Mouse (Mus musculus): Measurements from ENCODE around the gene Edem1. TPM values are rescaled to one million over a fixed set of nuclear protein-coding genes. Genes with fewer than 3 reads are reported as not detected.

Edem1 gene
- polyA plus RNA-seq, 1 experiment = 18.4 TPM

DNA sequence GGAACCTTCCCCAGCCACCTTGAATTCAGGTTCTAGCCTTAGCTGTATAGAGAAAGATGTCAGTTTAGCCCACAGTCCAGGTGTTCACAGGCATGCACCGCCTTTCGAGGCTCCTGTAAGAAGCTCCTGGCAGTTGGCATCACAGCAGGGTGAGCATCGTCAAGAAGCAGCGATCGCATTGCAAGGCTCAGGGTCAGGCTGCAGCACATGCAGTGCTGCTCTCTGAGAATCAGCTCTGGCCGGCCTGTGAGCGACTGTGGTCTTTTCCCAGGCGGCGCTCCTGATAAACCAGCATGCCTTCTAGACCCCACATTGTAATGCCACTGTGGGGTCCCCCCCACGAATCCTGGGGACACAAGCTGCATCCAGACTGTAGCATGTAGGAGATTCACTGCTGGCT lies 18.2 kb upstream of the Edem1 start:
- no peak overlapping the region for H3K4me3 ChIP-seq (ENCODE audit: insufficient read depth, low read depth, low read length)
- WGBS = 73% methylated on average over 10 of the region's 10 CpGs
- peaks cover 3% of the 10 kb centered on the region for H3K4me1 ChIP-seq (ENCODE audit: control insufficient read depth, insufficient read depth, low read length)
- no peak for DNase-seq
- H3K36me3 ChIP-seq (ENCODE audit: control insufficient read depth, insufficient read depth, low read length) = no peaks in the 10 kb centered on the region
- no peaks in the 10 kb centered on the region for H3K27me3 ChIP-seq (replicated peaks; ENCODE audit: control insufficient read depth, insufficient read depth, low read length)
- no peak overlapping the region for H3K27ac ChIP-seq (ENCODE audit: insufficient read depth, low read depth, low read length)
- TF ChIP-seq CTCF (conservative IDR thresholded peaks at IDR 0.05; ENCODE audit: insufficient read depth, insufficient read length, low read depth, low read length) (no peak), POLR2A (IDR thresholded peaks at IDR 0.05; ENCODE audit: low read depth, low read length) (no peak)

DNA sequence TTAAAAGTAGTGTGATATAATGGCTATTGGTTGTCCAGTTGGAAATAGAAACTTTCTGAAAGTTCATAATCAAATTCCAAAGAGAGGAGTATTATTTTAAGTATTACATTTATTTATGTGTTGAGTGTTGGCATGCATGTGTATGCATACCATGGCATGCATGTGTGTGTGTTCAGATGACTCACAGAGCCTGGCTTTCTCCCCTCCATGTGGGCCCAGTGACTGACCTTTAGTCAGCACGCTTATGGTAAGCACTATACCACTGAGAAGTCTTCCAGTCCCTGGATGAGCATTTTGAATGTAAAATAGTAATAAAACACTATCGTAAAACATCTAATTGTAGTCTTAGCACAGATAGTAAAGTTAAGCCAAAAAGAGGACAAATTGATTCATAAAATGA lies 16.3 kb upstream of the Edem1 start:
- Histone ChIP-seq H3K27me3 (replicated peaks; ENCODE audit: control insufficient read depth, insufficient read depth, low read length) (no peaks in the 10 kb centered on the region), H3K4me3 (ENCODE audit: insufficient read depth, low read depth, low read length) (no peak overlapping the region), H3K27ac (ENCODE audit: insufficient read depth, low read depth, low read length) (no peak overlapping the region), H3K4me1 (ENCODE audit: control insufficient read depth, insufficient read depth, low read length) (no peaks in the 10 kb centered on the region), H3K36me3 (ENCODE audit: control insufficient read depth, insufficient read depth, low read length) (no peaks in the 10 kb centered on the region; the same call in 1 of the 2 replicates)
- WGBS = 78% methylated on average over 2 of the region's 2 CpGs
- no peak for DNase-seq
- TF ChIP-seq CTCF (conservative IDR thresholded peaks at IDR 0.05; ENCODE audit: insufficient read depth, insufficient read length, low read depth, low read length) (no peak), POLR2A (IDR thresholded peaks at IDR 0.05; ENCODE audit: low read depth, low read length) (no peak)

- Histone ChIP-seq H3K4me3 (ENCODE audit: insufficient read depth, low read depth, low read length) (no peak overlapping the region), H3K36me3 (ENCODE audit: control insufficient read depth, insufficient read depth, low read length) (no peaks in the 10 kb centered on the region; the same call in none of the 2 replicates), H3K4me1 (ENCODE audit: control insufficient read depth, insufficient read depth, low read length) (no peaks in the 10 kb centered on the region), H3K27me3 (replicated peaks; ENCODE audit: control insufficient read depth, insufficient read depth, low read length) (no peaks in the 10 kb centered on the region), H3K27ac (ENCODE audit: insufficient read depth, low read depth, low read length) (no peak overlapping the region)
- TF ChIP-seq CTCF (conservative IDR thresholded peaks at IDR 0.05; ENCODE audit: insufficient read depth, insufficient read length, low read depth, low read length) (no peak), POLR2A (IDR thresholded peaks at IDR 0.05; ENCODE audit: low read depth, low read length) (no peak)
- 82% methylated on average over 4 of the region's 4 CpGs for WGBS
- no peak for DNase-seq
These were observed 10.9 kb upstream of the Edem1 start for GRCm38 (mm10) chr6:108817510-108817909.

DNA sequence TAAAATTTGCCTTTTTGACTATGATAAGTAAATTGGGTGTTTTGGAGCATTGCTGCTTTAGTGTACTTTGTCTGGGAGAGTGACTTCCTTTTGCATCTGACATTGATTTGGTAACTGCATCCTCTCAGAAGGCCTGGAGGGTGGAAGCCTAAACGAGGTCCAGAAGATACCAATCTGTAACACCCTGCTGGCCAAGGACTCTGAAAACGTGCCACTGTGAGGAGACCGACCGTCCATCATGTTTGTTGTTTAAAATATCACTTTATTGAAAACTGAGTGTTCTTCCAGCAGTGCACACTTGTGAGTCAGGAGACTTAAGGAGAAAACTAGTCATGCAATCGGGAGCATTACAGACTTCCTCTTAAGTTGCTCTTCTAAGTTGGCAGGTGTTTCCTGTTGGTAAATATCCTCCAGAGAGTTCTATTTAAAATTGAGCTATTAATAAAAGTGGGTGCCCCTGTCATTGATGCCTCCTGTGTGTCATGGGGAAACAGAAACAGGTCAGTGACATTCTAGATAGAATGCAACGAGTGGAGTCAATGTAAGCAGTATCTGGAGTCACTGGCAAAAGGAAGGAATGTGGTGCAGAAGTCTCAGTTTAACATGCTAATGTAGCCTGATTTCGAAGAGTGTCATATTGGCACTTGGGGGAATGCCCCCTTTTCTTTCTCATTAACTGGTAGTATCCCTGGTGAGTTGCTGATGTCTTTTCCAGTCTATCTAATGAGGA lies 3.5 kb upstream of the Edem1 start:
- no peak for TF ChIP-seq POLR2A (IDR thresholded peaks at IDR 0.05; ENCODE audit: low read depth, low read length)
- TF ChIP-seq CTCF (conservative IDR thresholded peaks at IDR 0.05; ENCODE audit: insufficient read depth, insufficient read length, low read depth, low read length) = no peak
- 48% methylated on average over 7 of the region's 7 CpGs for WGBS
- H3K4me1 ChIP-seq (ENCODE audit: control insufficient read depth, insufficient read depth, low read length) = peaks cover 9% of the 10 kb centered on the region; the same call in 1 of the 2 replicates
- no peak overlapping the region for H3K27ac ChIP-seq (ENCODE audit: insufficient read depth, low read depth, low read length)
- no peak for DNase-seq
- no peak overlapping the region for H3K4me3 ChIP-seq (ENCODE audit: insufficient read depth, low read depth, low read length)
- H3K27me3 ChIP-seq (replicated peaks; ENCODE audit: control insufficient read depth, insufficient read depth, low read length) = no peaks in the 10 kb centered on the region
- H3K36me3 ChIP-seq (ENCODE audit: control insufficient read depth, insufficient read depth, low read length) = peaks cover 2% of the 10 kb centered on the region; the same call in 1 of the 2 replicates

DNA sequence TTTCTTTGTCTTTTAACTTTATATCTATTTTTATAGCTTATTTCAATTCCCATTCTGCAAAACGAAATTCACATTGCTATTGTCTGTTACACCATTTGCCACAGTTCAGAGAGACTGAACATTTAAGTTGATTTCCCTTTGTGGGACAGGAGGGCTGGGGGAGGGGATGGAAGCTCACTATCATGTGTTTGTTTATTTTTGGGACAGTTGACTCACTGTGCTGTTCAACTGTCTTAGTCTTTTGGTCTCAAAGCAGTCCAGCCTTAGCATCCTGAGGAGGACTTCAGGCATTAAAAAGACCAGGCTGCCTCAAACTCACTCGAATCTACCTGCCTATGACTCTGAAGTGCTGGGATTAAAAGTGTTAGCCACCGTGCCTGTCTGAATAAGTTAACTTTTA lies 2.4 kb upstream of the Edem1 start:
- Histone ChIP-seq H3K27ac (ENCODE audit: insufficient read depth, low read depth, low read length) (no peak overlapping the region), H3K36me3 (ENCODE audit: control insufficient read depth, insufficient read depth, low read length) (peaks cover 2% of the 10 kb centered on the region; the same call in 1 of the 2 replicates), H3K4me3 (ENCODE audit: insufficient read depth, low read depth, low read length) (no peak overlapping the region), H3K27me3 (replicated peaks; ENCODE audit: control insufficient read depth, insufficient read depth, low read length) (no peaks in the 10 kb centered on the region), H3K4me1 (ENCODE audit: control insufficient read depth, insufficient read depth, low read length) (peaks cover 11% of the 10 kb centered on the region; the same call in 1 of the 2 replicates)
- WGBS = 31% methylated on average over 3 of the region's 3 CpGs
- DNase-seq = no peak
- TF ChIP-seq CTCF (conservative IDR thresholded peaks at IDR 0.05; ENCODE audit: insufficient read depth, insufficient read length, low read depth, low read length) (no peak), POLR2A (IDR thresholded peaks at IDR 0.05; ENCODE audit: low read depth, low read length) (no peak)

GRCm38 (mm10) chr6:108827336-108827920 lies 1.0 kb upstream of the Edem1 start:
- Histone ChIP-seq H3K27ac (ENCODE audit: insufficient read depth, low read depth, low read length) (no peak overlapping the region), H3K4me3 (ENCODE audit: insufficient read depth, low read depth, low read length) (no peak overlapping the region), H3K27me3 (replicated peaks; ENCODE audit: control insufficient read depth, insufficient read depth, low read length) (no peaks in the 10 kb centered on the region), H3K36me3 (ENCODE audit: control insufficient read depth, insufficient read depth, low read length) (peaks cover 2% of the 10 kb centered on the region; the same call in 1 of the 2 replicates), H3K4me1 (ENCODE audit: control insufficient read depth, insufficient read depth, low read length) (peaks cover 13% of the 10 kb centered on the region; the same call in 1 of the 2 replicates)
- TF ChIP-seq POLR2A (IDR thresholded peaks at IDR 0.05; ENCODE audit: low read depth, low read length) (no peak), CTCF (conservative IDR thresholded peaks at IDR 0.05; ENCODE audit: insufficient read depth, insufficient read length, low read depth, low read length) (no peak)
- no peak for DNase-seq
- WGBS = 40% methylated on average over 5 of the region's 5 CpGs

DNA sequence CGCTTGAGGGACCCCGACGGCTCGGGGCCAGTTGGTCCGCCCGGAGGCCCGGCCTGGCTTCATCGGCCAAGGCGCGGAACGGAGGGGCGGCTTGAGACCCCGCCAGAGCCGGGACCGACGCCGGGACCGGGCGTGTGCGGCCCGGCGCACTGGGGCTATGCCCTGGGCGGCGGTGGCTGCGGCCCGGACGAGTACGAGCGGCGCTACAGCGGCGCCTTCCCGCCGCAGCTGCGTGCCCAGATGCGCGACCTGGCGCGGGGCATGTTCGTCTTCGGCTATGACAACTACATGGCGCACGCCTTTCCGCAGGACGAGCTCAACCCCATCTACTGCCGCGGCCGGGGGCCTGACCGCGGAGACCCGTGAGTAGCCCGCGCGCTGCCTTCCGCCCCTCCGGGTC lies 431 bp downstream of the Edem1 start:
- Histone ChIP-seq H3K27ac (ENCODE audit: insufficient read depth, low read depth, low read length) (peak overlapping the region; percentile 50; the same call in 1 of the 2 replicates), H3K36me3 (ENCODE audit: control insufficient read depth, insufficient read depth, low read length) (no peaks in the 10 kb centered on the region), H3K27me3 (replicated peaks; ENCODE audit: control insufficient read depth, insufficient read depth, low read length) (no peaks in the 10 kb centered on the region), H3K4me3 (ENCODE audit: insufficient read depth, low read depth, low read length) (peak overlapping the region; percentile 89), H3K4me1 (ENCODE audit: control insufficient read depth, insufficient read depth, low read length) (peaks cover 13% of the 10 kb centered on the region; the same call in 1 of the 2 replicates)
- TF ChIP-seq CTCF (conservative IDR thresholded peaks at IDR 0.05; ENCODE audit: insufficient read depth, insufficient read length, low read depth, low read length) = no peak
- TF ChIP-seq POLR2A (IDR thresholded peaks at IDR 0.05; ENCODE audit: low read depth, low read length) = no peak
- WGBS = under 1% methylated on average over 56 of the region's 56 CpGs
- peak; percentile 42 for DNase-seq
